Mouse (Mus musculus): ENCODE data around the gene Maats1.

Maats1 gene

GRCm38 (mm10) chr16:38341396-38342324 lies at the start of gene Maats1:
Gene Maats1, minus strand, starts transcription at chr16:38342143.
- in situ Hi-C loops (cut with MboI; ENCODE audit: low sequenced_read_pairs), result loop anchor here (10.0 to 25.0 kb wide), 4 partner anchors 123 to 471 kb away; partner anchors contain the start of genes B4galt4 and Upk1b

- in situ Hi-C loops (cut with MboI; ENCODE audit: low sequenced_read_pairs), result no loop called here
Measured at GRCm38 (mm10) chr16:38390322-38390721, 48.4 kb upstream of the Maats1 start.

GRCm38 (mm10) chr16:38389284-38389893 lies 47.4 kb upstream of the Maats1 start:
- in situ Hi-C loops (cut with MboI; ENCODE audit: low sequenced_read_pairs), result no loop called here

GRCm38 (mm10) chr16:38388757-38389156 lies 46.8 kb upstream of the Maats1 start:
- in situ Hi-C loops (cut with MboI; ENCODE audit: low sequenced_read_pairs), result no loop called here

- in situ Hi-C loops (cut with MboI; ENCODE audit: low sequenced_read_pairs), result no loop called here
Measured at GRCm38 (mm10) chr16:38387389-38387788, 45.4 kb upstream of the Maats1 start.

- in situ Hi-C loops (cut with MboI; ENCODE audit: low sequenced_read_pairs), result no loop called here
Measured at GRCm38 (mm10) chr16:38385700-38386099, 43.8 kb upstream of the Maats1 start.

- in situ Hi-C loops (cut with MboI; ENCODE audit: low sequenced_read_pairs), result no loop called here
Measured at GRCm38 (mm10) chr16:38385184-38385634, 43.3 kb upstream of the Maats1 start.

GRCm38 (mm10) chr16:38383683-38384082 lies 41.7 kb upstream of the Maats1 start:
- in situ Hi-C loops (cut with MboI; ENCODE audit: low sequenced_read_pairs), result no loop called here

- in situ Hi-C loops (cut with MboI; ENCODE audit: low sequenced_read_pairs), result no loop called here
Measured at GRCm38 (mm10) chr16:38379926-38380325, 38.0 kb upstream of the Maats1 start.

- in situ Hi-C loops (cut with MboI; ENCODE audit: low sequenced_read_pairs), result no loop called here
Measured at GRCm38 (mm10) chr16:38379493-38379892, 37.5 kb upstream of the Maats1 start.

GRCm38 (mm10) chr16:38379088-38379487 lies 37.1 kb upstream of the Maats1 start:
- in situ Hi-C loops (cut with MboI; ENCODE audit: low sequenced_read_pairs), result no loop called here

GRCm38 (mm10) chr16:38378591-38378990 lies 36.6 kb upstream of the Maats1 start:
- in situ Hi-C loops (cut with MboI; ENCODE audit: low sequenced_read_pairs), result no loop called here

- in situ Hi-C loops (cut with MboI; ENCODE audit: low sequenced_read_pairs), result no loop called here
Measured at GRCm38 (mm10) chr16:38377546-38377945, 35.6 kb upstream of the Maats1 start.

GRCm38 (mm10) chr16:38376841-38377249 lies 34.9 kb upstream of the Maats1 start:
- in situ Hi-C loops (cut with MboI; ENCODE audit: low sequenced_read_pairs), result no loop called here

GRCm38 (mm10) chr16:38376163-38376840 lies 34.4 kb upstream of the Maats1 start:
- in situ Hi-C loops (cut with MboI; ENCODE audit: low sequenced_read_pairs), result no loop called here

- in situ Hi-C loops (cut with MboI; ENCODE audit: low sequenced_read_pairs), result no loop called here
Measured at GRCm38 (mm10) chr16:38375182-38375581, 33.2 kb upstream of the Maats1 start.

GRCm38 (mm10) chr16:38374379-38375140 lies 32.6 kb upstream of the Maats1 start:
- in situ Hi-C loops (cut with MboI; ENCODE audit: low sequenced_read_pairs), result no loop called here

- in situ Hi-C loops (cut with MboI; ENCODE audit: low sequenced_read_pairs), result no loop called here
Measured at GRCm38 (mm10) chr16:38373941-38374340, 32.0 kb upstream of the Maats1 start.

GRCm38 (mm10) chr16:38373439-38373838 lies 31.5 kb upstream of the Maats1 start:
- in situ Hi-C loops (cut with MboI; ENCODE audit: low sequenced_read_pairs), result no loop called here

GRCm38 (mm10) chr16:38372876-38373275 lies 30.9 kb upstream of the Maats1 start:
- in situ Hi-C loops (cut with MboI; ENCODE audit: low sequenced_read_pairs), result no loop called here

Data from CH12F3 (cell line).